Mouse (Mus musculus) CD8-positive naive resting alpha-beta T cell, adult 2 months (primary cell): ENCODE measurements at regions not wholly inside any gene's neighbourhood (a gene's known extent, or its start where the extent isn't known, plus 50 kb on each side); places are given as distances from the start of the nearest gene placed in this dataset.
"Not testable (repeated sequence)": the region's sequence is repeated elsewhere in the genome, so short reads cannot be mapped to it uniquely, and the experiment has no call there.

Experiments
- DNase-seq, 2 experiments: peaks; one replicate each; pipeline ENCODE4 v3.0.0; 2022; ENCODE audit warnings: low read depth in 2 of 2, low spot score in 2 of 2

DNA sequence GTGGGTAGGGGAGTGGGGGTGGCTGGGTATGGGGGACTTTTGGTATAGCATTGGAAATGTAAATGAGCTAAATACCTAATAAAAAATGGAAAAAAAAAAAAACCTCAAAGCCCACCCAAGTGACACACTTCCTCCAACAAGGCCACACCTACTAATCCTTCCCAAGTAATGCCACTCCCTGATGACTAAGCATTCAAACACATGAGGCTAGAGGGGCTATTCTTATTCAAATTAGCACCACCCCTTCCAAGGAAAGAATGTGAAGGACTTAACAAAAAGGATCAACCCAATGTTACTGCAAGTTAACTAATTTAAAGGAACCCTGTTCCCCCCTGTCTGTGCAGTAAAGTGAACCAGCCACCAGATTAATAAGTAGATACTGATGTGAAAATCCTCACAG lies 53.7 kb upstream of the Spata13 start:
- not testable (repeated sequence) for DNase-seq
